ENCODE assay signal across 9 mouse cellular contexts in the genomic region with DNA sequence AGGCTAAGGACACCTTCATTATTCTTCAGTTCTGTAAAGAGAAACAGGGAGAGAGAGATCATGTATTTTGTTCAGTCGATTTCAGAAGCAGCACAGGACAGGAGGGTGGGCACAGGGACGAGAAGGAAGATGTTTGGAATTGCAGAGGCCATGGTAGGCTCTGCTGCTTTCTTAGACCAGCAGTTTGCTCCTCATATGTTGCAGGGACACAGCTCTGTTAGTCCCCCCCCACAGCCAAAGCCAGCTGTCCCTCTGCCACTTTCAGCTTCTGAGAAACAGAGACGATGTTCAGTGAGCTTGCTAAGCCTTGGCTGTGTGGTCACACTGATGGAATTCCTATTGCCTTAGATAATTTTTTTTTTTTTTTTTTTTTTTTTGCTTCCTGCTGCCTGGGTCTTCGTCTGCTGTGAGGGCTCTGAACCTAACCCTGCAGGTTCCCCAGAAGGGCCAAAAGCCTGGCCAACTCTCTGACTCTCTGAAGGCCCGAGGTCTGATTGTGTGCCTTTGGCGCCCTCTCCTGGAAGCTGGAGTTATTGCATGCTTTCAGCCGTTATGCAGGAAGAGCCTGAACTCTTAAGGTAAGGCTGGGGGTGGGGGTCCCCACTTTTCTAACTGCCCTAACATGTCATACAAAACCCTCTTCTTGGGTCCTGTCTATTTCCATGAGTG. TPM values are rescaled to one million over a fixed set of nuclear protein-coding genes. Genes with fewer than 3 reads are reported as not detected.
A peak's percentile ranks its signal among the peaks of the same experiment; 100 is the strongest.
DNase-seq lines count a peak whose midpoint lies in the region; ATAC-seq and TF ChIP-seq lines count a peak whose summit lies in the region.
"Had no signal": no experiment of that assay in that cellular context is flagged by ENCODE, and none has a peak within 500 bp of the region (broad histone marks: within the 10 kb centered on the region; RNA-seq: fewer than 3 reads in every experiment).

No protein-coding gene starts in this region.

- H3K4me2 ChIP-seq in kidney, embryonic 15.5 days, result no peak overlapping the region
- no peak overlapping the region for H3K4me2 ChIP-seq in limb, embryonic 15.5 days
- no peak overlapping the region for H3K4me2 ChIP-seq in neural tube, embryonic 11.5 days (ENCODE audit: low read depth)

- H3K79me2 ChIP-seq in heart, adult 2 months (replicated peaks; ENCODE audit: control insufficient read depth, insufficient read depth, low read length), result no peaks in the 10 kb centered on the region

- 29% methylated on average over 7 of the region's 7 CpGs for WGBS in embryonic facial prominence, embryonic 10.5 days
- WGBS in heart, adult 2 months, result 18% methylated on average over 7 of the region's 7 CpGs
- 28% methylated on average over 7 of the region's 7 CpGs for WGBS in kidney, embryonic 15.5 days
- 29% methylated on average over 7 of the region's 7 CpGs for WGBS in limb, embryonic 15.5 days
- 32% methylated on average over 7 of the region's 7 CpGs for WGBS in neural tube, embryonic 11.5 days

- peak; percentile 89 for TF ChIP-seq CTCF in heart, adult 2 months (IDR thresholded peaks at IDR 0.05)
- TF ChIP-seq CTCF in testis, adult 2 months (IDR thresholded peaks at IDR 0.05; ENCODE audit: control insufficient read depth, insufficient read depth, insufficient replicate concordance, low read depth, low read length), result peak; percentile 88

- intact Hi-C loops in heart, adult 2 months (cut with DNase I), result loop anchor here (1.0 to 10.0 kb wide), 4 partner anchors 56 to 165 kb away; no protein-coding TSS in a partner anchor

- peaks cover 48% of the 10 kb centered on the region for H3K4me1 ChIP-seq in embryonic facial prominence, embryonic 10.5 days
- peaks cover 10% of the 10 kb centered on the region for H3K4me1 ChIP-seq in heart, adult 2 months (ENCODE audit: control insufficient read depth, insufficient read depth, low read length)
- H3K4me1 ChIP-seq in kidney, embryonic 15.5 days, result peaks cover 38% of the 10 kb centered on the region
- peaks cover 38% of the 10 kb centered on the region for H3K4me1 ChIP-seq in limb, embryonic 15.5 days
- peaks cover 28% of the 10 kb centered on the region for H3K4me1 ChIP-seq in neural tube, embryonic 11.5 days (ENCODE audit: control insufficient read depth, insufficient read depth, low read length)
- peaks cover 7% of the 10 kb centered on the region for H3K4me1 ChIP-seq in testis, adult 2 months (ENCODE audit: control insufficient read depth, insufficient read depth, low read length)

- H3K9me3 ChIP-seq in embryonic facial prominence, embryonic 10.5 days, result no peaks in the 10 kb centered on the region
- H3K9me3 ChIP-seq in kidney, embryonic 15.5 days (replicated peaks), result no peaks in the 10 kb centered on the region
- H3K9me3 ChIP-seq in limb, embryonic 15.5 days, result no peaks in the 10 kb centered on the region
- no peaks in the 10 kb centered on the region for H3K9me3 ChIP-seq in neural tube, embryonic 11.5 days (ENCODE audit: control insufficient read depth, low read length)

- no peak for ATAC-seq in kidney, embryonic 15.5 days (replicated peaks; ENCODE audit: low FRiP score)
- peak; percentile 32; the same call in 1 of the 2 replicates for ATAC-seq in limb, embryonic 15.5 days (ENCODE audit: insufficient number of reproducible peaks, low FRiP score, low TSS enrichment, low read depth)
- ATAC-seq in neural tube, embryonic 11.5 days (ENCODE audit: insufficient read depth, low FRiP score, low TSS enrichment), result no peak

- TF ChIP-seq POLR2A in heart, adult 2 months (IDR thresholded peaks at IDR 0.05; ENCODE audit: insufficient read depth, low read depth, low read length), result no peak
- no peak for TF ChIP-seq POLR2A in testis, adult 2 months (IDR thresholded peaks at IDR 0.05; ENCODE audit: control insufficient read depth, low read depth, low read length)

- TF ChIP-seq EP300 in heart, adult 2 months (IDR thresholded peaks at IDR 0.05; ENCODE audit: insufficient read depth, low read depth, low read length), result peak; percentile 94

- no peak overlapping the region for H3K9ac ChIP-seq in heart, adult 2 months (ENCODE audit: low read depth, low read length)
- no peak overlapping the region for H3K9ac ChIP-seq in kidney, embryonic 15.5 days
- H3K9ac ChIP-seq in limb, embryonic 15.5 days, result no peak overlapping the region
- H3K9ac ChIP-seq in neural tube, embryonic 11.5 days (ENCODE audit: low read length), result no peak overlapping the region

- no peaks in the 10 kb centered on the region for H3K36me3 ChIP-seq in embryonic facial prominence, embryonic 10.5 days (replicated peaks)
- H3K36me3 ChIP-seq in heart, adult 2 months (ENCODE audit: control insufficient read depth, insufficient read depth, low read length), result no peaks in the 10 kb centered on the region
- H3K36me3 ChIP-seq in kidney, embryonic 15.5 days, result no peaks in the 10 kb centered on the region
- H3K36me3 ChIP-seq in limb, embryonic 15.5 days, result peaks cover 3% of the 10 kb centered on the region; the same call in 1 of the 2 replicates
- no peaks in the 10 kb centered on the region for H3K36me3 ChIP-seq in neural tube, embryonic 11.5 days (ENCODE audit: control insufficient read depth, insufficient read depth, low read length)
- no peaks in the 10 kb centered on the region for H3K36me3 ChIP-seq in testis, adult 2 months (ENCODE audit: control insufficient read depth, insufficient read depth, low read length)

- DNase-seq in A20 (ENCODE audit: low read depth, low spot score), result peak; percentile 77
- DNase-seq in adrenal gland, postnatal 14 days, result peak; percentile 91
- DNase-seq in embryonic facial prominence, embryonic 10.5 days (ENCODE audit: low spot score), result peak; percentile 88
- peak; percentile 86 to 87 for DNase-seq in heart, adult 2 months
- DNase-seq in neural tube, embryonic 11.5 days (ENCODE audit: low spot score), result peak; percentile 83

- H3K27me3 ChIP-seq in embryonic facial prominence, embryonic 10.5 days (replicated peaks; ENCODE audit: low read depth, poor library complexity, severe bottlenecking), result peaks cover 18% of the 10 kb centered on the region; the same call in 1 of the 2 replicates
- no peaks in the 10 kb centered on the region for H3K27me3 ChIP-seq in heart, adult 2 months (ENCODE audit: control insufficient read depth, insufficient read depth, low read length)
- peaks cover 4% of the 10 kb centered on the region; the same call in 1 of the 2 replicates for H3K27me3 ChIP-seq in kidney, embryonic 15.5 days
- H3K27me3 ChIP-seq in limb, embryonic 15.5 days, result 0 out of 2 replicates have a peak, but pooled peaks cover 7% of the 10 kb centered on the region
- H3K27me3 ChIP-seq in neural tube, embryonic 11.5 days (ENCODE audit: control insufficient read depth, insufficient read depth, low read length), result no peaks in the 10 kb centered on the region
- H3K27me3 ChIP-seq in testis, adult 2 months (ENCODE audit: control insufficient read depth, insufficient read depth, low read length), result no peaks in the 10 kb centered on the region

- no peak overlapping the region for H3K4me3 ChIP-seq in embryonic facial prominence, embryonic 10.5 days
- no peak overlapping the region for H3K4me3 ChIP-seq in heart, adult 2 months
- H3K4me3 ChIP-seq in kidney, embryonic 15.5 days (replicated peaks), result no peak overlapping the region
- no peak overlapping the region for H3K4me3 ChIP-seq in limb, embryonic 15.5 days
- H3K4me3 ChIP-seq in neural tube, embryonic 11.5 days (ENCODE audit: low read depth, low read length), result no peak overlapping the region
- H3K4me3 ChIP-seq in testis, adult 2 months (ENCODE audit: control insufficient read depth, low read depth, low read length), result no peak overlapping the region
- H3K4me3 ChIP-seq: erythroblast, embryonic 14.5 days had no signal

- no peak overlapping the region; the same call in 1 of the 2 replicates for H3K27ac ChIP-seq in embryonic facial prominence, embryonic 10.5 days (replicated peaks)
- H3K27ac ChIP-seq in heart, adult 2 months, result peak overlapping the region; percentile 52
- H3K27ac ChIP-seq in kidney, embryonic 15.5 days, result peak overlapping the region; percentile 42
- H3K27ac ChIP-seq in limb, embryonic 15.5 days, result 0 out of 2 replicates have a peak overlapping the region, but pooled peaks have one; percentile 40
- no peak overlapping the region for H3K27ac ChIP-seq in neural tube, embryonic 11.5 days (ENCODE audit: low read depth, low read length)
- H3K27ac ChIP-seq in testis, adult 2 months (ENCODE audit: control insufficient read depth, insufficient read depth, low read depth, low read length), result no peak overlapping the region

RNA-seq across cellular contexts. Expression of a gene that starts 19.8 kb away (rescaled TPM):
- total RNA-seq in adrenal gland, postnatal 14 days (2021), result 28.6 and 32.8 TPM in 2 replicates
- 18.1 and 23.2 TPM in 2 replicates for polyA plus RNA-seq in embryonic facial prominence, embryonic 10.5 days (2016; fragmentation: Nextera tagmentation; extraction: Ambion mirVana)
- 10 to 100 TPM; 15.1 to 19.4 TPM for total RNA-seq in heart, adult 2 months (2021)
- 10.4 and 15.6 TPM in 2 replicates for polyA plus RNA-seq in heart, adult 2 months (2012; rRNA removed)
- 16.7 and 20.8 TPM in 2 replicates for polyA plus RNA-seq in kidney, embryonic 15.5 days (2015; fragmentation: Nextera tagmentation; extraction: Ambion mirVana)
- polyA plus RNA-seq in limb, embryonic 15.5 days (2015; fragmentation: Nextera tagmentation; extraction: Ambion mirVana), result 17.1 and 18.6 TPM in 2 replicates
- polyA plus RNA-seq in neural tube, embryonic 11.5 days (2014; fragmentation: Nextera tagmentation; extraction: Ambion mirVana), result 46.0 and 51.1 TPM in 2 replicates
- 8.2 and 8.9 TPM in 2 replicates for polyA plus RNA-seq in testis, adult 2 months (2012; rRNA removed)

RNA-seq across cellular contexts. Expression of a gene that starts 32.8 kb away (rescaled TPM):
- total RNA-seq in adrenal gland, postnatal 14 days (2021), result not detected in 2 replicates
- polyA plus RNA-seq in embryonic facial prominence, embryonic 10.5 days (2016; fragmentation: Nextera tagmentation; extraction: Ambion mirVana), result not detected in 2 replicates
- not detected for total RNA-seq in heart, adult 2 months (2021)
- not detected in 2 replicates for polyA plus RNA-seq in heart, adult 2 months (2012; rRNA removed)
- not detected in 2 replicates for polyA plus RNA-seq in kidney, embryonic 15.5 days (2015; fragmentation: Nextera tagmentation; extraction: Ambion mirVana)
- polyA plus RNA-seq in limb, embryonic 15.5 days (2015; fragmentation: Nextera tagmentation; extraction: Ambion mirVana), result not detected in 2 replicates
- not detected in 2 replicates for polyA plus RNA-seq in neural tube, embryonic 11.5 days (2014; fragmentation: Nextera tagmentation; extraction: Ambion mirVana)
- 0.09 and 0.43 TPM in 2 replicates for polyA plus RNA-seq in testis, adult 2 months (2012; rRNA removed)
- polyA plus RNA-seq: erythroblast, embryonic 14.5 days had no signal

RNA-seq across cellular contexts. Expression of a gene that starts 35.0 kb away (rescaled TPM):
- total RNA-seq in adrenal gland, postnatal 14 days (2021), result 31.1 and 34.4 TPM in 2 replicates
- polyA plus RNA-seq in embryonic facial prominence, embryonic 10.5 days (2016; fragmentation: Nextera tagmentation; extraction: Ambion mirVana), result 56.9 and 58.1 TPM in 2 replicates
- total RNA-seq in heart, adult 2 months (2021), result 10 to 100 TPM; 38.3 to 40.5 TPM
- 34.3 and 59.4 TPM in 2 replicates for polyA plus RNA-seq in heart, adult 2 months (2012; rRNA removed)
- polyA plus RNA-seq in kidney, embryonic 15.5 days (2015; fragmentation: Nextera tagmentation; extraction: Ambion mirVana), result 51.5 and 60.6 TPM in 2 replicates
- 70.4 and 76.0 TPM in 2 replicates for polyA plus RNA-seq in limb, embryonic 15.5 days (2015; fragmentation: Nextera tagmentation; extraction: Ambion mirVana)
- polyA plus RNA-seq in neural tube, embryonic 11.5 days (2014; fragmentation: Nextera tagmentation; extraction: Ambion mirVana), result 61.2 and 63.6 TPM in 2 replicates
- 45.5 and 61.4 TPM in 2 replicates for polyA plus RNA-seq in testis, adult 2 months (2012; rRNA removed)

RNA-seq across cellular contexts. Expression of a gene that starts 35.2 kb away (rescaled TPM):
- 40.2 and 40.7 TPM in 2 replicates for total RNA-seq in adrenal gland, postnatal 14 days (2021)
- 88.3 and 97.5 TPM in 2 replicates for polyA plus RNA-seq in embryonic facial prominence, embryonic 10.5 days (2016; fragmentation: Nextera tagmentation; extraction: Ambion mirVana)
- total RNA-seq in heart, adult 2 months (2021), result 10 to 100 TPM; 34.1 to 37.4 TPM
- 14.6 and 20.9 TPM in 2 replicates for polyA plus RNA-seq in heart, adult 2 months (2012; rRNA removed)
- polyA plus RNA-seq in kidney, embryonic 15.5 days (2015; fragmentation: Nextera tagmentation; extraction: Ambion mirVana), result 72.6 and 75.5 TPM in 2 replicates
- 83.4 and 86.0 TPM in 2 replicates for polyA plus RNA-seq in limb, embryonic 15.5 days (2015; fragmentation: Nextera tagmentation; extraction: Ambion mirVana)
- 86.0 and 88.4 TPM in 2 replicates for polyA plus RNA-seq in neural tube, embryonic 11.5 days (2014; fragmentation: Nextera tagmentation; extraction: Ambion mirVana)
- polyA plus RNA-seq in testis, adult 2 months (2012; rRNA removed), result 66.5 and 71.1 TPM in 2 replicates

RNA-seq across cellular contexts. Expression of a gene that starts 44.2 kb away (rescaled TPM):
- 29.1 and 32.6 TPM in 2 replicates for total RNA-seq in adrenal gland, postnatal 14 days (2021)
- polyA plus RNA-seq in embryonic facial prominence, embryonic 10.5 days (2016; fragmentation: Nextera tagmentation; extraction: Ambion mirVana), result 23.8 and 26.8 TPM in 2 replicates
- 10 to 100 TPM; 29.9 to 33.5 TPM for total RNA-seq in heart, adult 2 months (2021)
- 23.8 and 27.9 TPM in 2 replicates for polyA plus RNA-seq in heart, adult 2 months (2012; rRNA removed)
- polyA plus RNA-seq in kidney, embryonic 15.5 days (2015; fragmentation: Nextera tagmentation; extraction: Ambion mirVana), result 37.9 and 39.6 TPM in 2 replicates
- 41.4 and 48.0 TPM in 2 replicates for polyA plus RNA-seq in limb, embryonic 15.5 days (2015; fragmentation: Nextera tagmentation; extraction: Ambion mirVana)
- polyA plus RNA-seq in neural tube, embryonic 11.5 days (2014; fragmentation: Nextera tagmentation; extraction: Ambion mirVana), result 33.2 and 41.1 TPM in 2 replicates
- 105 and 109 TPM in 2 replicates for polyA plus RNA-seq in testis, adult 2 months (2012; rRNA removed)

Comparison
In these comparisons a context has a peak if more than half of its experiments do, and no peak if none do; other contexts are left out.
1. H3K27ac ChIP-seq: peak in heart, adult 2 months (single experiment), kidney, embryonic 15.5 days (single experiment) and limb, embryonic 15.5 days (single experiment); none in embryonic facial prominence, embryonic 10.5 days (single experiment), neural tube, embryonic 11.5 days (single experiment) and testis, adult 2 months (single experiment).
2. Peak in every context shown above with its lines, with median percentiles within 50 percentile points of each other: DNase-seq.